Mouse (Mus musculus) thymus, postnatal 10 days (tissue): ENCODE data around the gene Fundc1.
"Not testable (repeated sequence)": the region's sequence is repeated elsewhere in the genome, so short reads cannot be mapped to it uniquely, and the experiment has no call there.

Source experiments
- DNase-seq, 2 experiments: peaks; one replicate each; pipeline ENCODE4 v3.0.0; 2021; ENCODE audit warnings: low spot score in 2 of 2

Gene Fundc1

GRCm38 (mm10) chrX:17571621-17572459 lies at the start of gene Fundc1:
Fundc1 (minus strand) TSS chrX:17572325.
- DNase-seq = peak; percentile 87 to 90

- no peak for DNase-seq
These were observed 39.1 kb upstream of the Fundc1 start for GRCm38 (mm10) chrX:17611253-17611652.

DNA sequence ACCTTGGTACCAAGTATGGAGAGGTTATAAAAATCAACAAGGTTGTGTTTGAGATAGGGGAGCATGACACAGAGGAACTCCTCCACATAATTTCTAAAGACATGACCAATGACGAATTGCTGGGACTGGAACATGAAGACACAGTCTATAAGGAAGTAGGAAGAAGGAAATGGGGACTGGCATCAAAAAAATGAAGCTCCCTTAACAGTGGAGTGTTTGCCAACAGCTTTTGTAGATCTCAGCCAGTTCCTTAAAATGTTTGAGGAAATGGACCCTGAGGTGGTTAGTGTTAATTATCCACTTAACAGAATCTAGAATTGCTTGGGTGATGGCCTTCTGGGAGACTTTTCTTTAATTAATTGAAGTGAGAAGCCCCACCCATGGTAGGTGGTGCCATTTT lies 36.6 kb upstream of the Fundc1 start:
- DNase-seq = no peak

DNA sequence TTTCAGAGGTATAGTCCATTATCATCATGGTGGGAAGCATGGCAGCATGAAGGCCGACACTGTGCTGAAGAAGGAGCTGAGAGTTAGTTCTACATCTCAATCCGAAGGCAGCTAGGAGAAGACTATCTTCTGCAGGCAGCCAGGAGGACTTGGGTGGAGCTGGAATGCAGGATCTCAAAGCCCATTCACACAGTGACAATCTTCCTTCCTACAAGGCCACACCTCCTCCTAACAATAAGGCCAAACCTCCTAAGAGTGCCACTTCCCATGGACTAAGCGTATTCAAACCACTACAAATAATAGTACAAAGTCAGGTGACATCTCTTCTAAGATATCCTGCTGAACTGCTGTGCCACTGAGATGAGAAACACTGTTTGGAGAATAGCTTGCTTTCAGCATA lies 35.5 kb upstream of the Fundc1 start:
- DNase-seq = no peak

DNA sequence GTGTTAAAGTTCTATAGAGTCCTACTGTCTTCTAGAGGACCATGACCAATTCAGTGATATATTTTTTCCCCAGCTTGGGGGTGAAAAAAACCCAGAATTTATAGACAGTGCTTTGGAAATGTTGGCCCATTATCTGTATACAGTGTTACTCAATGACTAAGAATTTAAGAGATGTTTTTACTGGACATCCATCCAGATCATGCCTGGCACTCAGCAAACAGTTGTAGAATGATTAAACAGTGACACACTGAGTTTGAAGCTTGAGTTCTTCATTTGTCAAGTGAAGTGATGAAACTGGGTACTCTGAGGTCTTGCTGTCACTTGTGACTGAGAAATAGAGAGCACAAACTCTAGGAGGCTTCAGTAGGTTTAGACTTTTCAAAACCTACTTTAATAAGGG lies 21.2 kb upstream of the Fundc1 start:
- DNase-seq = no peak

DNA sequence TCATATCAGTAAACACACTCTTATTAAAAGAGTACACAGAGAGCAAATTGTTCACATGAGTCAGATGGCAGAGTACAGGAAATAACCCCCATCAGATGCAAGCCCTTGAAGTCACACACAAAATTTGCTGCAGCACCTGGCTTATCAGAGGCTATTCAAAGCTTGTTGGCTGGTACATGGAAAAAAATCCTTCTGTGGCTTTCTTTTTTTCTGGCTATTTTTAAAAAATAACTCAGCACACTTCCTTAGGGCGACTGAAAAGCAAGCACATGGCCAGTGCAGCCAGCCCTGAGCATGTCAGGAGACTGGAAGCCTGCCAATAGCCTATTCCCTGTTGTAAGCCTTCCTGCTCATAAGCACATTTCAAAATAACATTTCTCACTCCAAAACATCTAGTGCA lies 18.6 kb upstream of the Fundc1 start:
- no peak for DNase-seq

DNA sequence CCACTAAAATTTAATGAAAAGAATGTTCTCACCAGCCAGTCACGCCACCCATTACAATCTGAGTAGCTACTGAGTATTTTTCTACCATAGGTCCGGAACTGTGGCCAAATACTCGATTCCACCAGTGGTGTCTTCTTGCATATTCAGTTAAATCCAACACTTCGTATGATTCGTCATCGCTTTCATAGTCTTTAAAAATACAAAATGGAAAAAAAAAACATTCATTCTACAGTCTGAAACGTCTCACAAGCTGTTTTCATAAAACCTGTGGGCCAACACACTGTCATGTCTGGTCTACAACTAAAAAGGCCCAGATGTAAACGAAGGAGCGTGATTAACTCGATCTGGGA lies 879 bp downstream of the Fundc1 start:
- DNase-seq = no peak

GRCm38 (mm10) chrX:17568670-17569069 lies 3.5 kb downstream of the Fundc1 start:
- no peak for DNase-seq

DNA sequence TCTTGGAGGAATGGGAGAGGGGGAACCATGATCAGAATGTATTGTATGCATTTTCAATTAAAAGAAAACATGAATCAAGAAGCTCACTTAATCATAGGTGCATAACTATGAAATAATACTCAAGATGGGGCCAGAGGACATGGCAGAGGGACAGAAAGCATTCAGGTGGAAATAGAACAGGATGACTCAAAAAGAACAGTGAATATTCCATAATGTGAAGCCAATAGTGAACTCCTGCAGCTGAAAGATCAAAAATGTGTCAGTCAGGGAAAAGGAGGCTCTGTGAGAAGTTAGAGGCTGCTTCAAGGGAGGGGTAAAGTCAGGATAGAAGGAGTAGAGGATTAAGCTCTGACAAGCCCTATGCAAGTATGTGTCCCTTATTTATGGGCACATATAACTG lies 6.4 kb downstream of the Fundc1 start:
- DNase-seq = no peak

DNA sequence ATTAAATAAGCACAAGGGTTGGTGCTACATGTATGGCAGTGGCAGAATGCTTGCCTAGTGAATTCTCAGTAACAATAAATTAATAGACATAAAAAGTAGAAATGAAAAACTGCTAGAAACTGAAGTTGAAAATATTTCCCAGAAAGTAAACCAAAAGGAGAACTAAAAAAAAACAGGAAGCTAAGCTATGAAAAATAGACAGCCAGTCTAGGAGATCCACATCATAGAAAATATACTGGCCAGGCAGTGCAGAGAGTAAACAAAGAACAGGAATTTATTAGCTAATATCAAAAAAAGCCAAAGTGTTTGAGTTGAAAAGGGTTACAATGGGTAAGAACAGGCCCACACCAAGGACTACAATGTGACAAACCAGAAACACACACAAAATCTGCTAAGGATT lies 7.4 kb downstream of the Fundc1 start:
- no peak for DNase-seq

DNA sequence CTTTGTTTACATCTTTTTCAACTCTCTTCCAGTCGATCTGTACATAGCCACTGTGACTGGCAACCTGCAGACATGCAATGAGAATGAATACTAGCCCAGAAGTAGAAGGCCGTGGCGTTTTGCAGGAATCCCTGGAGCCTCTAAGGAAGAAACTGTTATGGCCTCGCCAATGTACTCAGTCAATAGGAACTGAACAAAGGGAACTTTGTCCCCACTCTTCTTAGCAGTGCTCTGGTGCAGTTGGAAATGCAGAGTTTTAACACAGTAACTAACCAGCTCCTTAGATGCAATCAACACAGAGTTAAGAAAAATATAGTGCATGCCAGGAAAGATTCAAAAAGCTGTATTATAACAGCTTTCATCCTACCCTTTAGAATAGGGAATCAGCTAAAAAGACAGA lies 13.4 kb downstream of the Fundc1 start:
- DNase-seq = no peak

DNA sequence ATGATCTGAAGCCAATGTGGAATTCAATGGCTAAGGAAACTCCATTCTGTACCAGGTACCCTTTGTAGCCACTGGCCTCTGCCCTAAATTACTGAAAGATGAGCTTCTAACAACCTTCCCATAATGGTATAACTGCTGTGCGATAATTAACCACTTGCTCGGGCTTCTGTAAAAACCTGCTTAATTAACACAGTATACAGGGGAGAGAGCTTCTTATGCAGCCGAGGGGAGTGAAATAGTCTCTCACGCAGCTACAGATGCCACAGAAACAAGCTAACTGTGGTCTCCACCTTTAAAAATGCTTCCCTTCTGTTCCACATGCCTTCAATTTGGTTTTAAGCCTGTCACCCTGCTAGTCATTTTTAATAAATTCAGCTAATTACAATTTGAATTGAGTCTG lies 17.6 kb downstream of the Fundc1 start:
- no peak for DNase-seq

- DNase-seq = not testable (repeated sequence)
These were observed 20.5 kb downstream of the Fundc1 start for GRCm38 (mm10) chrX:17551586-17551985.

DNA sequence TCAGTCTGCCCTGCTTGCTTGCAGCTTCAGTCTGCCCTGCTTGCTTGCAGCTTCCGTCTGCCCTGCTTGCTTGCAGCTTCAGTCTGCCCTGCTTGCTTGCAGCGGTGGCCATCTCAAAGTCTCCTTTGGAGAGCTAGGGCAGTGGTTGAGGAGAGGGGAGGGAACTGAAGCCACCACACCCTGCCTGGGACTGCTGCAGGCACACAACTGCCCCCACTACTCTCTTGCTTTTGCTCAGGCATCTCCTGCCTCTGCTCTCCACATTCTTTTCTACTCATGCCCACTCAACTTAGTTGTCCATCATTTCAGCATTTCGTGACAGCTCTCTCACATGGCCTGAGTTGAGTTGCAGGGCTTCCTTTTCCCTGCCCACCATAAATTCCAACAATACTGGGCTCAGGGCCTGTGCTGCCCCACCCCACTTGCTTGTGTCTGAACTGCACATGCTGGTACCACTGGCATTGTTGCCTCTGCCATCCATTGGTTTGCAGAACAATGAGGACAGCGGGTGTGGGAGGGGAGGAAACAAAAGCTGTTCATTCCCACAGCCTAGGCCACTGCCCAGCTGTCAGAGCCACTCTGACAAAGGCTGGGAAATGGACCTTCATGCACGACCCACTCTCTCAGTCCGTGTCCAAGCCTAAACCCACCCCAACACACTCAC lies 24.9 kb downstream of the Fundc1 start:
- no peak for DNase-seq

GRCm38 (mm10) chrX:17544860-17545492 lies 27.1 kb downstream of the Fundc1 start:
- no peak for DNase-seq

GRCm38 (mm10) chrX:17537701-17538100 lies 34.4 kb downstream of the Fundc1 start:
- DNase-seq = no peak

GRCm38 (mm10) chrX:17527008-17527407 lies 45.1 kb downstream of the Fundc1 start:
- no peak for DNase-seq

DNA sequence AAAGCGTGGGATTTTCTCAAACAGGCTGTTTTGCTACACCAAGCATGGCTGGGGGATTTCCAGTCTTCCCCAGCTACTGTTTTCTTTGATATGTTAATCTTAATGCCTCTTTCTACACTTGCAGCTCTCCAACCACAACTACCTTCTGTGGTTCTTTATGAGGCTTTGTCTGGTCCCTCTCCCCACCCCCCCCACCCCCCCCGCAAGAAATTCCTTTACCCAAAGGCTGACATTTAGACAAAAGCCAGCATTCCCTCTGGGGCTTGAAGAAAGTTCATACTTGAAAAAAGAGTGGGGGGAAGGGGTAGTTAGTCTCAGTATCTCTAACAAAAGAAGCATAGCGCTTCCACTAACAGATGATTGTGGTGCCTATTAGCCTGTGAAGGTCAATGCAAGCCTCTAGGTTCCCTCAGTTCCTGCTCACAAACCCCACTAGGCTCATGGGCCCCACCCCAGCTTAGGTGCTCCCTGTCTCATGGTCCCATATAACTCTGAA lies 50.9 kb downstream of the Fundc1 start:
- no peak for DNase-seq

GRCm38 (mm10) chrX:17520086-17520485 lies 52.0 kb downstream of the Fundc1 start:
- DNase-seq = no peak

DNA sequence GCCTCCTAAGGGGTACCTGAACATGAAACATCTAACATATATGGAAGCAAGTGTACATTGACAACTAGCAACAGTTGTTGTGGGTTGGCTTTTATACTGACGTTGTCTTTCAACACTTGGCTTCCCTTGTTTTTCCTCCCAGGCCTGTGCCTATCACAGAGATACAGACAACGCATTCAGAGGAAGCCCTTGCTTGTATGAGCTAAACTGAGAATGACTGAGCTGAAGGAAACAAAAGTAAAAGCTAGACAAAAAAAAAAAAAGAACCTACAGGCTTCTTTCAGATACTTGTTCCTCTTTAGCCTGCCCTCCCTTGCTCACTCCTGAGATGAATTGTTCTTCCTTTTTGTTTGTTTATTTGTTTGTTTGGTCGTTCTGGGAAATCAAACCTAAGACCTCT lies 58.1 kb downstream of the Fundc1 start:
- DNase-seq = no peak

DNA sequence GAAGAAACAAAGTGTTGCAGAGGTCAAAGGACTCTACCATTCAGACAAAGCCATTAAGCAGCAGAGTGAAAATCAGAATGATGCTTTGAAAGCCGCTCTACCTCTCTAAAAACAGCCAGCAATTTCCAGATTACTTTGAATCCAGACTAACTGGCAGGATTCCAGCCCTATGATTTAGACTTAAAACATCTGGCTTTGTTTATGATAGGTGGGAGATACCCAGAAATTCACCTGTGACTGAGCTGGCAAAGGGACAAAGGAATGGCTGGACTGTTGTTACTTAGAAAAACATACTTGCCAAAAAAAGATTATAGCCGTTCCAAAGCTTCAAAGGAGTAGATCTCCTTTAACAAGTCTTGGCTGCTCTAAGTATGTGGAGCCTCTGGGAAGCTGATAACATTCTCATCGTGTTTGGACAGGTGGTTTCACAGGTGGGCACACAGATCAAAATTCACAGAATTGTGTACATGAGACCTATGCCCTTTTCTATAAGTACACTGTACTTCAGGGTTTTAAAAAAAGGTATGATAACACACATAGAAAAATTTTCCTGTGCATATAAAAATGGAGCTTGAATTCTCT lies 60.0 kb downstream of the Fundc1 start:
- DNase-seq = no peak
